Mouse (Mus musculus): Measurements from ENCODE around the gene Hfm1. TPM values are rescaled to one million over a fixed set of nuclear protein-coding genes. Genes with fewer than 3 reads are reported as not detected.

Hfm1 gene
- total RNA-seq (2022) = under 1 TPM in 2 of 4 experiments, not detected in 2; 0.12 to 0.13 TPM

DNA sequence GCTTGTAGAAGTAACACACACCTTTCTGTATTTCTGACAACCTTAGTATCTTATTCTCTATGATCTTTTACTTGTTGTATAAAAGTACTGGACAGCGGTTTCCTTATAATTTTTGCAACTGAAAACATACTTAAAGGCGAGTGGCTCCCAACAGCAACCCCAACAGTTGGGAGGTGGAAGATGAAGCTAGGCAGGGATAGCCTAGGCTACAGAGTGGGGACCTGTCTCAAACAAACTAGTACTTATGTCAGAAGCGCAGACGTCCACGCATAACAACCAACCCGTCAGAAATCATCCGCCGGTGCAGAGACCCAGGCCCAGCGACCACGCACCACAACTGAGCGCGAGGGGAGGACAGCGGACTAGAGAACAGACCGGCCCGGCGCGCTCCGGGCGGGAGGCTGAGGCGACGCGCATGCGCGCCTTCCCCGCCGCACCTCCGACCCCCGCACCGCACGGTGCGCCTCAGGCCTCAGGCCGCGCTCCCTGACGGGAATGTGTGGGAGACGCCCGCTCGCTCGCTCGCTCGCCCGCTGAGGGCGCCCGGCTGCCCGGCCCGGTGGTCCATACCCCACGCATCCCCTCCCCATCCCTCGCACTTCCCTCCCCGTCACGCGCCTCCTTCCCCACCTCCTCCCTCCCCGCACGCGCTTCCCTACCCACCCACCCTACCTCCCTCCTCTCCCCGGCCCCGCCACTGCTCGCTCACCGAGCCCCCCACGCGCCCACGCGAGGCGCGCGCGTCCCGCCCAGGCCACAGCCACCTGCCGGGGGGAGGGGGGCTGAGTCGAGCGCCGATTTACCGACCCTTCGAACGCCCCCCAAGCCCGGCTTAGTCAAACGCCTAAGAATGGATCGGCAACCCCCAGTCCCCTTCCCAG lies at the start of gene Hfm1:
Hfm1 (minus strand) TSS at position 834 of the 881 bp plus-strand sequence.
- DNase-seq = no peak

DNA sequence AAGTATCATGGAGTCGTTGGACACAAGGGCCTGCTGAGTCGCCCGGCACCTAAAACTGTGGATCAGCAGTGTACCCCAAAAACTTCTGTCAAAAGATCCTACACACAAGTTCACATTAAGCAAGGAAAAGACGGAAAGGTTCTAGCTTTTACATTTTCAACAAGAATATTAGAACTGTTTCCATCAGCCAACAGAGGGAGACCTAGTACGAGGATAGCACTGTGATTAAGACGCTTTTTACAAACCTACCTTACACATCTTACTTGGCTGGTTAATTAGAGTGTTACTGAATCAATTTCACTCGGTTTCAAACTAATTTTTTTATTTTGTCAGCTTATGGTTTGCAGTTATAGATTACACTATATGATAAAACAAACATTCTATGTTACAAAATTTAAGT lies 47.8 kb upstream of the Hfm1 start:
- DNase-seq = no peak

DNA sequence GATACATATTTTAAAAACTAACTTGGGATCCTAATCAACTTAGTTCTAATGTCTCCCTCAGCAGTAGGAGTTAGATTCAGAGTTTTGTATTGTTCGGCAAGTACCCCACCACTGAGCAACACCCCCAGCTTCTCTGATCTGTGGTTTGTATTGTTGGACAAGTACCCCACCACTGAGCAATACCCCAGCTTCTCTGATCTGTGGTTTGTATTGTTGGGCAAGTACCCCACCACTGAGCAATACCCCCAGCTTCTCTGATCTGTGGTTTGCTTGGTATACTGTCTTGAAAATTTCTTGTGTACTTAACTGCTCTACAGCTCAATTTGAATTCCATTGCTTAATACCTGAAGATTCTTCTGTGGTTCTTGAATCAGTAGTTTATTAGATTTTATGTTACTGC lies 41.5 kb upstream of the Hfm1 start:
- no peak for DNase-seq

GRCm38 (mm10) chr5:106966443-106966842 lies 40.3 kb upstream of the Hfm1 start:
- DNase-seq = no peak

DNA sequence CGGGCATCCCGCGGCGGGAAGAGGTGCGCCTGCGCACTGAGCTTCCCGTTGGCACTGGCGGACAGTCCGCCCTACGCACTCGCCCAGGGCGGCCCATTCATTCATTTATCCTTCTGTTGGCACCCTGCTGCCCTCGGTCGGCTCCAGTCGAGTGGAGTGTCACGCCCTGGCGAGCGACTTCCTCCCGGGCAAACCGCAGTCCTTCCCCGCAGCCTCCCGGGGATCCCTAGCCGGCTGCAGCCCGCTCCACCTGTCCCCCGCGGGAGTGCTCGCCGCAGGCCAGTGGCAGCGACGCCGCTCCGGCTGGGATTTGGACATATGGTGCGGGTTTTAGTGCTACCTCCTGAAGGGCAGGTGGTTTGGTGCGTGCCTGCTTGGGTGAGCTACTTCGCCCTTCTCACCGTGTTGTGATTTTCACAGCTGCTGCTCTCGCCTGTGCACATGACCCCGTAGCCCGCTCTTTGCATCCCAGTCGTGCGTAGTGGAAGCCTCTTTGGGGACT lies 38.4 kb upstream of the Hfm1 start:
- no peak for DNase-seq

- DNase-seq = peak; percentile 87
Measured at GRCm38 (mm10) chr5:106963584-106964512, 37.7 kb upstream of the Hfm1 start, which contains the start of gene Cdc7. TSS of gene Cdc7 (plus strand) at chr5:106964322.

- DNase-seq = no peak
Measured at GRCm38 (mm10) chr5:106960451-106960850, 34.3 kb upstream of the Hfm1 start.

GRCm38 (mm10) chr5:106959031-106959430 lies 32.9 kb upstream of the Hfm1 start:
- peak; percentile 47 for DNase-seq

DNA sequence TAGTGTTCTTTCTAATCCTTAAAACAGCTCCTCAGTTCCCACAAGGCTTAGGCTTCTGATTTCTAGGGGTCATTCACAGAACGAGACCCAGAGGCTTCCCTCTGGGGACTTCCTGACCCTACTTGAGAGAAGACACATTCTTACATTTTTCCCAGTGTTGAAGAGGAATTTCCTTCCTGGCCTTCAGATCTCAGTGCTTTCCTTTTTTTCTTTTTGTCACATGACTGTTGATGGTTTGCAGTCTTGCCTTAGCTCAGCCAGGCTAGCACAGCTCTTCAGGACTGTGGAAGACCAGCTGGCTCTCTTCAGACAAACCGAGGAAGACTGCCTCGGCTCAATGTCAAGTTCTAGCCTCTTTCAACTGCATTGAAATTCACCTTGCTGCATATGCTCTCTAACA lies 30.3 kb upstream of the Hfm1 start:
- no peak for DNase-seq

DNA sequence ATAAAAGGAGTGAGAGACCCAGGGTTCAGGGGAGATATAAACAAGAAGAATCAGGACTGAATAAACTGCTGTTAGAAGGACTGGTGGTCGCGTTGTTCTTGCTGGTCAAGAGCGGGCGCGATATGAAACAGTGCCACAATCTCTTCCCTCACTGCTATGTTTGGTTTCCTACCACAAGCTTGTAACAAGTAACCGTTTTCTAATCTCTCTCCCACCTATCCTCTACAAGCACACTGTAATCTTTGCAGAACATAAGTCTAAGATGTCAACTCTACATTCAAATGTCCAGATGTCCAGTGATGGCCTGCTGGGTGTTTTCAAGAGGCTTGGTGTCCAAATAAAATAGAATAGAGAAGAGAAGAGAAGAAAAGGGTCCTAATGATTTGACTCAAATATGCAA lies 22.6 kb upstream of the Hfm1 start:
- no peak for DNase-seq

GRCm38 (mm10) chr5:106946342-106946741 lies 20.2 kb upstream of the Hfm1 start:
- DNase-seq = no peak

GRCm38 (mm10) chr5:106927996-106928395 lies 1.9 kb upstream of the Hfm1 start:
- DNase-seq = no peak

- no peak for DNase-seq
Measured at GRCm38 (mm10) chr5:106926369-106926686, 207 bp upstream of the Hfm1 start.

DNA sequence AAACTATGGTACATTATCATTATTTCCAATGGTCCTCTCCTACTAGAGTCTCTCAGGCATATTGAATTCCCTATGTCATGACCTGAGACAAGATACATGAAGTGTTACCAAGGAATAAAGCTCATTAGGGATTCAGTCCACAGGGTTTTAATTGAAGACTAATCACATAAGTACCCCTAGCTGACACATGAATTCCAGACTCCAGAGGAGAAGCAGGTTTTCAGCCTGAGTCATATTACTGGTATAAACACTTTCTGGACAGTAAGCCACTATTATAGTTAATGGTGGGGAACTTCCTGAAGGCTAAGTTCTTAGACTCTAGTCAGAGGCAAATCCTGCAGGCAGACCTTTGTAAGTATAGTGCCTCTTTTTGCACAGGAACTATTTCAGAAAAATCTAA lies 6.8 kb downstream of the Hfm1 start:
- no peak for DNase-seq

- no peak for DNase-seq
Measured at GRCm38 (mm10) chr5:106896879-106897278, 29.2 kb downstream of the Hfm1 start.

GRCm38 (mm10) chr5:106891773-106892172 lies 34.3 kb downstream of the Hfm1 start:
- DNase-seq = peak; percentile 23

- no peak for DNase-seq
Measured at GRCm38 (mm10) chr5:106887303-106888071, 38.6 kb downstream of the Hfm1 start.

DNA sequence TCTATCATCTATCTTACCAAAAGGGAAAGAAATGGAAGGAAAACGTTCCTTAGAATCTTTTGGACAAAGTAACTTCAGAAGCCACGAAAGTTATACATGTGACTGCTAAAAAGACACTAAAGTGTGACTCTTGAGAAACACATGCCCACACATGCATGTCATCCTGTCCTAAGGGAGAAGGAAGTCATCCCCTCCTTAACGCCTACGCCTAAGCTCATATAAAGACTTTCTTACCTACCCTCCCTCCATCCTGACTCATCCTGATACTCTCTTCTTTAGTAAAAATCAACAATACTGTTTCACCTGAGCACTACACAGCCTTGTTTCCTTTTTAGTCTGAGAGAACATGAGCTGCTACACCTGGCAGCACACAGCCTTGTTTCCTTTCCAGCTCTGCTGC lies 40.6 kb downstream of the Hfm1 start:
- DNase-seq = no peak

DNA sequence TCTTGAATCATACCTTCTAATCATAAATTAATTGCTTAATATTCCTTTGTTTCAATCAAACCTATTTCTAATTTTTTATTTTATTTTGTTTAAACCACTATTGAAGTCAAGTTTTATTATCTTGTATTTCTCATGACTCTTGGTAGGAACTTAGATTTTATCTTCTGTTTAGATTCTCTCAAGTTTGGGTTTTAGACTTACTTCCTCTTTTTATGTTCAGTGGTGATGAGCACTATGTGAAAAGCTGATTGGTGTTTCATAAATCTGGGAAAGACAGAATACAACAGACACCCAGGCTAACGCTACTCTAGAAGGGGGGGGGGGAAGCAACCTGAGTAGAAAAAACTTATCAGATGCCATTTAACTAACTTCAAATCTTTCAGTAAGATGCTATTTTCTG lies 49.7 kb downstream of the Hfm1 start:
- no peak for DNase-seq

GRCm38 (mm10) chr5:106860415-106860814 lies 65.7 kb downstream of the Hfm1 start:
- DNase-seq = peak; percentile 24

- DNase-seq = no peak
Measured at GRCm38 (mm10) chr5:106853284-106853683, 72.8 kb downstream of the Hfm1 start.

DNA sequence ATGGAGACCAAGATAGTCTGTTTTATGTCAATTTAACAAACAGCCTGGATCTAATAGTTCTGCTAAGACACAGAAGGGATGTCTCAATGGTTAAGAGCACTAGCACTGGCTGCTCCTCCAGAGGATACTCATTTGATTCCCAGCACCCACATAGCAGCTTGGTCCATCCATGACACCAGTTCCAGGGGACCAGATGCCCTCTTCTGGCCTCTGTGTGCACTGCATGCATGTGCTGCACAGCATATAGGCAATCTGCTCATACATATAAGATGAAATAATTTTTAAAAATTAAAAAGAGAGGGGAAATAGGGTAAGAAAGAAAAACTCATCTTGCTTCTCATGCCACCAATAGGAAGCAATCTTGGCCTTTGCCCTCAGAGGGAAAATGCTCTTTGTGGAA lies 79.1 kb downstream of the Hfm1 start:
- no peak for DNase-seq

Measured in adrenal gland, adult 8-10 months (tissue).